Mouse (Mus musculus): ENCODE data around the gene Rbp7. TPM values are rescaled to one million over a fixed set of nuclear protein-coding genes. Genes with fewer than 3 reads are reported as not detected.

The Rbp7 gene
- total RNA-seq, 2 experiments from 2014 or later = not detected

DNA sequence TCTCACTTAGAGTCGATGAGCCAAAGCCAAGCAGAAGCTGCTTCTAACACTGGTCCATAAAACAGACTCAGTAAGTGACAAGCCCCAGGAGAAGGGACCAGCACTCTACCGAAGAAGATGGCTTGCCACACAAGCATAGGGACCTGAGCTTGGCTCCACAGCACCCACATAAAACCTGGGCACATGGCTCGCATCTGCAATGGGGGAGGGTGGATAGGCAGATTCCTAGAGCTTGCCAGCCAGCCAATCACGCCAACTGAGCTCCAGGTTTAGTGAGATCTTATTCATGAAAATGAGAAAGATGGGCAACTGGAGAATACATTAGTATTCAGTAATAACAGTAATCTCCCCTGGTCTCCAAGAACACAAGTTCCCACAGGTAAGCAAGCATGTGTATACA lies 45.0 kb downstream of the Rbp7 start:
- ATAC-seq (replicated peaks; ENCODE audit: poor library complexity) = no peak

DNA sequence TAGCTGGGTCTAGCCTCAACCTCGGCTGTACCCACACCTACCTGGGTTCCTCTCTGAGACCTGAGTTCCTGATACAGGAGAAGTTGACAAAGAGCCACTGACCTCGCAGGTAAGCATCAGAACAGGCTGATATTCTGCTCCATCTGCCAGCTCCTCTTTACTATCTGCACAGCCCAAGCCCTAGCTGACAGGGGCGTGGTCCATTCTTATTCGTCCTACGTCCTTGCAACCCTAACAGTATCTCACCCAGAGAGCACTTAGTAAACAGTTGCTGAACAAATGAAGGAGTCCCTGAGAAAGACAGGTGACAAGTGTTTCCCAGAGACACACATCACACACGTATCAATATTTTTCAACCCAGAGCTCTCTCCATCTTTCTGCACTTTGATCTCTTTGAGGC lies 46.4 kb downstream of the Rbp7 start:
- peak; percentile 92 for ATAC-seq (replicated peaks; ENCODE audit: poor library complexity)

DNA sequence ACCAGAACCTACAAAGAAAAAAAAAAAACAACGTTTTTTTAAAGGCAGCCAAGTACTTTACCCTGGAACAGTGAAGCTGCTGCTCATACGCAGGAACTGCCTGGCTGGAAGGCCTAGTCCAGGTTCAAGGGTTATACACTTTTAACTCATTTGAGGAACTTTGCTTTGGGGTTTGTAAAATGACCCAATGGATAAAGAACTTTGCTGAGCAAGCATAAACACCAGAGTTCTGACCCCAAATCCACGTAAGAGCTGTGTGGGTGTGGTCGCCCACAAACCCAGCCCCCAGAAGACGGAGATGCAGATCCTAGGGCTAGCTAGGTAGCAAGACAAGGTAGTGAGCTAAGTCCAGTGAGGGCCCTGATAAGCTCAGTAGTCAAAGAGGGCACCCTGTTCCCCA lies 47.3 kb downstream of the Rbp7 start:
- no peak for ATAC-seq (replicated peaks; ENCODE audit: poor library complexity)

DNA sequence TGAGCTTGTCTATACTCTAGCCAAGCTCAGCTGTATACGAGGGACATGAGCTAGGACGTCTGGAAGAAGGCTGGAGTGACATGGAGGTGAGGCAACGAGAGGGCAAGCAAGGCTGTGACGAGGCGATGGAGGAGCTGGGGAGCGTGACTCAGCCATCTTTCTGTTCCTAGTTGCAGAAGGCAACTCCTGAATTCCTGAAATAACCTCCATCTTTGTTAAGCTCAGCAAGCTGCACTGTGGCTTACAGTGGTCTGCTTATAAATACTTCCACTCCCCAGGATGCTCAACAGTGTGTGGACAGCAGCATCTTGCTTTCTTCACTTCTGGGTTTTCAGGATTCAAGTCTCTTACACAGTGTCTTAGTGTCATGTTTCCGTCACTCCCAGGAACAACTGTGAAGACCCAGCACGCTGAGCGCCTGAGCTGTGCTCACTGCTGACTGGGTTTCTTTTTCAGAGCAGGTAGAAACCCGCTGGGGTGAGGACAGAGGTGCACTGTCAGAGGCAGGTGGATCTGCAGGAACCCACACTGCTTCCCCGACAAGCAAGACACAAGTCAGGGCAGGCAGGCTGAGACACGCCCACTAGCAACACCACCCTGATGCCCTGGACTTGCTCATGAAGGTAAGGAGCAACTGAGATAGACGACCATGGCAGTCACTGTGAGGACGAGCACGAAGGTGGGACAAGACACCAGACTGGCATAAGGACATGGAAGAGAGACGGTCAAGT lies 48.9 kb downstream of the Rbp7 start:
- no peak for ATAC-seq (replicated peaks; ENCODE audit: poor library complexity)

DNA sequence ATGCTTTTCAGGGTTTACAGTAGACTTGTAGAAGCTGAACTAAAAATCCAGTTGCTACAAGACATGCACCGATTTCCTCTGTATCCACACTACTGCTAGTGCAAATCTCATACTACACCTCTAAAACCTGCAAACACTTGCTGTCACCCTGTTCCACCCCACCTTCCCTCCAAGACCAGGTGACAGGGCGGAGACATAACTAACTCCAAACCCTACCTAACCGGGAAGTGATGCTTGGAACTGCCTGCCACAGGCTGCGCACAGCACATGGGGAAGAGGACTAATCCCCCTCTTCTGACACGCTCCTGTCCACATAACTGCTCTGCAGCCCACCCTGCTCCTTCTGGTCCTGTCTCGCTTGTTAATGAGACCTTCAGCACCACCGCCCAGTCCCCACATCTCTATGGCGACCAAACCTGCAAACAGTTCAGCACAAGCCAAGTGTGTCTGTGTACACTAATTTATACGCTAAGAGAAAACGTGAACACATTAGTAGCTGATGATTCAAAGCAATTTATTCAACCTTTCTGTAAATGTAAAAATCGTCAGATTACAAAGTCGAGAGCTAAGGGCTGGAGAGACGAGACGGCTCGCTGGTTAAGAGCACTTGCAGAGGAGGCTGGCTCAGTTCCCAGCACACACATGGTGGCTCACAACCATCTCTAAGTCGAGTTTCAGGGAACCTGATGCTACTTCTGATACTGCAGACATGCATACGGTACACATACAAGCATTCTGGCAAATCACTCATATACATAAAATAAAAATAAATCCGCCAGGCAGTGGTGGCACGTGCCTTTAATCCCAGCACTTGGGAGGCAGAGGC lies 49.9 kb downstream of the Rbp7 start:
- ATAC-seq (replicated peaks; ENCODE audit: poor library complexity) = no peak

DNA sequence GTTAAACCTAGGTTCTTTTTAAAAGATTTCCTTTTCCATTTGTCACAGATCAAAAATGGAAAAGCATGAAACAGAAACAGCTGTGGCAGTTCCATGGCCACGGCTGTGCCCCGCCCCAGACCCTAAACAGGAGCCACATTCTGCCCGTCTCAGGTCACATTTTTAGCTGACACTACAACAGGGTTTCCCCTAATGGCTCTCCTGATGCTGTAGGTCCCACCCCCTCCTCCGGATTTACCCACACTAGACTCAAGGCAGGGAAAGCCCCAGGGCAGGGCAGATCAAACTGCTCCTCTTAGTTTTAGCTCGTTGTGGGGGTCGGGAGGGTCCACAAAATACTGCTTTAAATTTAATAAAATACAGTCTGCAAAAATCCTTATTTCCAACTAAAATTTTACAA lies 51.7 kb downstream of the Rbp7 start:
- ATAC-seq (replicated peaks; ENCODE audit: poor library complexity) = no peak

DNA sequence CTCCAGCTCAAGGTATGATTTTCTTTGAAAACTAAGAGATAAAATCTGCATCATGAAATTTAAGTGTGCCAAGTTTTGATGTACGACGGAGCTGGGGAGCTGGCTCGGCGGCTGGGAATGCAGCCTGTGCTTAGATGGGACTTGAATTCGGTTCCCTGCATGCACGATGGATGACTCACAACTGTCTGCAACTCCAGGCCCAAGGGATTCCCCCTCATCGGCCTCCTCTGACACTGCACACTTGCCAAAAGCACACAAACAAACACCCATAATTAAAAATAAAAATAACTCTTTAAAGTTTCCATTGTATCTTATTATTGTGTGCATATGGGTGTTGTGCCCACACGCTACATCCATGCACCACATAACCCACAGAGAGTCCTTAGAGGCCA lies 53.2 kb downstream of the Rbp7 start:
- ATAC-seq (replicated peaks; ENCODE audit: poor library complexity) = no peak

DNA sequence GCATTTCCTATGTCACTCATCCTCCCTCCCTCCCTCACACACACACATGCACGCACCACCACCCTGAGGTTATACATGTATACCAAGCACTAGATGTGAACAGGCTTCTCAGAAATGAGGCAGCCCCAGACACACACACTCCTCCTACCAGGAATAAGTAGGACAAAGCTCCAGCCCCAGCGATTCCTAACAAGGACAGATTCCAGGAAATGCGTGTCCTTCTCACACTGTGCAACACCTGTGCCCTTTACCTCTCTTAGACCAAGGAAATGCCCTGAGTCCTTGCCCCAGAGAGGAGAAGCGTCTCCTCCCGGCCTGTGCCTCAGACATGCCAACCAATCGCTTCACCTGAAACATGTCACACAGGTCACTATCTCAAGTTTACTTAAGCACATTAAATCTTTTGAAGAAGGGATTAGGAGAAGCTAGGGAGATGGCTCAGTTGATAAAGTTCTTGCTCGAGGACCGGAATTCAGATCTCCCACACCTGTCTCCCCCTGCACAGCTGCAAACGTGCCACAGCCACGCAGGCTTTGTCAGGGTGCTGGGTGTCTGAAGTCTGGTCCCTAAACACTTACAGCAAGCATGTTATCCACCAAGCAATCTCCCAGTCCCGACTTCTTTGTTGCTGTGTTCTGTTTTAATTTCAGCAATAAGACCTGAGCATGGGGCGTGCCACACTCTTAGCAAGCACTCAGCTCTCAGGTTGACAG lies 53.7 kb downstream of the Rbp7 start:
- ATAC-seq (replicated peaks; ENCODE audit: poor library complexity) = no peak

Other genes with a start within 250 kb of the Rbp7 start
- 18.6 and 21.5 TPM in 2 replicates for gene Kif1b, start 147.3 kb downstream of the Rbp7 start, total RNA-seq (2015)
- gene Kif1b, start 147.3 kb downstream of the Rbp7 start, total RNA-seq (2017) = 25.9 and 28.4 TPM in 2 replicates
- gene Ube4b, start 28.2 kb downstream of the Rbp7 start, total RNA-seq (2015) = 42.0 and 43.2 TPM in 2 replicates
- gene Ube4b, start 28.2 kb downstream of the Rbp7 start, total RNA-seq (2017) = 35.1 and 42.1 TPM in 2 replicates
- not detected in 2 replicates for gene Tmem274, start 22.4 kb upstream of the Rbp7 start, total RNA-seq (2015)
- gene Tmem274, start 22.4 kb upstream of the Rbp7 start, total RNA-seq (2017) = not detected in 2 replicates
- 7.4 and 8.0 TPM in 2 replicates for gene Nmnat1, start 30.2 kb upstream of the Rbp7 start, total RNA-seq (2015)
- 12.4 and 14.4 TPM in 2 replicates for gene Nmnat1, start 30.2 kb upstream of the Rbp7 start, total RNA-seq (2017)
- gene Lzic, start 30.3 kb upstream of the Rbp7 start, total RNA-seq (2015) = 25.2 and 26.8 TPM in 2 replicates
- 81.4 and 111 TPM in 2 replicates for gene Lzic, start 30.3 kb upstream of the Rbp7 start, total RNA-seq (2017)
- 2.2 and 3.4 TPM in 2 replicates for gene Ctnnbip1, start 63.3 kb upstream of the Rbp7 start, total RNA-seq (2015)
- gene Ctnnbip1, start 63.3 kb upstream of the Rbp7 start, total RNA-seq (2017) = 1.6 and 3.4 TPM in 2 replicates
- gene Clstn1, start 131.5 kb upstream of the Rbp7 start, total RNA-seq (2015) = 2.2 and 4.0 TPM in 2 replicates
- gene Clstn1, start 131.5 kb upstream of the Rbp7 start, total RNA-seq (2017) = 4.1 and 5.9 TPM in 2 replicates
- 32.2 and 33.0 TPM in 2 replicates for gene Pik3cd, start 247.6 kb upstream of the Rbp7 start, total RNA-seq (2015)
- gene Pik3cd, start 247.6 kb upstream of the Rbp7 start, total RNA-seq (2017) = 59.5 and 66.5 TPM in 2 replicates

All from megakaryocyte progenitor cell, adult 5-6 weeks (primary cell).